Mouse (Mus musculus) olfactory bulb, adult 2 months (tissue): ENCODE data around the gene Pitpnm3.

Experiments
- CTCF ChIP-seq: fragments of 200-500 bp; IDR thresholded peaks from 2 replicates; pipeline ENCODE4 v1.5.1; 2012; ENCODE audit warnings: low read depth, mild to moderate bottlenecking, low read length, moderate library complexity; ENCODE audit not compliant: insufficient read depth
- POLR2A ChIP-seq: fragments of 200-500 bp; IDR thresholded peaks from 2 replicates; pipeline ENCODE4 v1.6.1; 2012; ENCODE audit warnings: mild to moderate bottlenecking, low read depth, low read length, moderate library complexity; ENCODE audit not compliant: insufficient read depth

DNA sequence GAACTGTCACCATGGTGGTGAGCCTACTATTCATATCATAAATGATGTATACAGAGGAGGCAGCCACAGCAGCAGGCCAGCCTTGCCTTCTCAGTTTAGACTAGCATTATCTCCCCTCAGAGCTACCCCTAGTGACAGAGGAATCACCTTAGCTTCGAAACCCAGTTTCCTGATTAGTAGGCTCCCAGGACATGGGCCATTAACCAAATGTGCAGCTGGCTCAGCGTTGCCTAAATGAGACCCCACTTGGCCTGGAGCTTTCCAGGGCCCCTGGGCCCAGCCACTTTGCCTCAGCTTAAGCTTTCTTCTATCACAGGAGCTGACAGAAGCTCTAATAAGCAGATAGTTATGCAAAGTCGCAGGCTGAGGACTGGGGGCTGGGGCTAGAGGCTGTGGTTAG lies 39.6 kb downstream of the Pitpnm3 start:
- TF ChIP-seq CTCF: no peak
- TF ChIP-seq POLR2A: no peak
